In the genomic region with DNA sequence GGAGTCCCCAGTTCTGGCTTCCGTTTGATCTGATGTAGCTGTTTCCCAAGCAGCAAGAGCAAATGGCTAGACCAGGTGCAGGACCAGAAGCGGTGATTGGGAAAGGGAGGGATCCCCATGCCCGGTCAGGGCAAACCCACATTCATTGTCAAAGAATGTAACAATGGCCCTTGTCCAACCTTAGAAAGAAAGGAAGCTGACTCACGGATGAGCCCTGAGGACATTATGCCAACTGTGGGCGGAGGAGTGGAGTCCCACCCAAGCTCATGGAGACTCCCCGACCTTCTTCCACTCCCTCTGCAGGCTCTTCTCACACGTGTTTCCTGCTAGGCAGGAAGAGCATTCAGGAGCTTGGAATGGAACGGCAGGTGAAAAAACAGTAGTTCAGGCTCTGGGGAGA, we compare ENCODE assay signal across 13 mouse cellular contexts. TPM values are rescaled to one million over a fixed set of nuclear protein-coding genes. Genes with fewer than 3 reads are reported as not detected.
DNase-seq lines count a peak whose midpoint lies in the region; ATAC-seq and TF ChIP-seq lines count a peak whose summit lies in the region.
"Had no signal": no experiment of that assay in that cellular context is flagged by ENCODE, and none has a peak within 500 bp of the region (broad histone marks: within the 10 kb centered on the region; RNA-seq: fewer than 3 reads in every experiment).

No protein-coding gene starts in this region.

- H3ac ChIP-seq in C2C12 (ENCODE audit: control insufficient read depth, insufficient read length, low read depth), result peak overlapping the region; percentile 32

- ATAC-seq in megakaryocyte-erythroid progenitor cell, adult 5-6 weeks (replicated peaks; ENCODE audit: low FRiP score, low TSS enrichment, poor library complexity, severe bottlenecking), result no peak
- no peak for ATAC-seq in frontal cortex, adult (ENCODE audit: low TSS enrichment)

- no peaks in the 10 kb centered on the region for H3K79me3 ChIP-seq in C2C12 (ENCODE audit: low read depth)

- H3K4me3 ChIP-seq in C2C12 (ENCODE audit: insufficient read depth, poor library complexity, severe bottlenecking), result no peak overlapping the region
- H3K4me3 ChIP-seq: erythroblast, embryonic 14.5 days had no signal

- no peaks in the 10 kb centered on the region for H3K79me2 ChIP-seq in C2C12 (ENCODE audit: control insufficient read depth, insufficient read depth)

- no peak for TF ChIP-seq CTCF in C2C12 (IDR thresholded peaks at IDR 0.05; ENCODE audit: control insufficient read depth, insufficient read depth, insufficient read length)

- peaks cover 16% of the 10 kb centered on the region for H3K36me3 ChIP-seq in C2C12 (ENCODE audit: control insufficient read depth, insufficient read depth)

- DNase-seq in 3134 (ENCODE audit: extremely low read depth, insufficient read length, low spot score) (peak; percentile 76), MN1 (ENCODE audit: low spot score) (no peak)
- DNase-seq in fibroblast of lung, adult 2 months (ENCODE audit: low read depth), result peak; percentile 60
- DNase-seq in kidney, postnatal 14 days, result peak; percentile 67
- DNase-seq in thymus, postnatal 25 days, result no peak
- DNase-seq: liver, postnatal 0 days had no signal

- no peaks in the 10 kb centered on the region for H3K27me3 ChIP-seq in C2C12 (ENCODE audit: control insufficient read depth, insufficient read depth, insufficient read length)

TF ChIP-seq in C2C12, 6 proteins besides CTCF, POLR2A, EP300 and RAD21:
- no peak for TF ChIP-seq FOSL1 (IDR thresholded peaks at IDR 0.05; ENCODE audit: insufficient read depth, low read length, poor library complexity, severe bottlenecking)
- TF ChIP-seq USF1 (IDR thresholded peaks at IDR 0.05; ENCODE audit: low read depth), result peak; percentile 57
- TF ChIP-seq CEBPB (IDR thresholded peaks at IDR 0.05; ENCODE audit: low read depth), result no peak
- TF ChIP-seq MAX (IDR thresholded peaks at IDR 0.05), result peak; percentile 98
- TF ChIP-seq MYOG (IDR thresholded peaks at IDR 0.05; ENCODE audit: control insufficient read depth, extremely low read depth, insufficient read length), result no peak
- TF ChIP-seq MYOD1 (IDR thresholded peaks at IDR 0.05; ENCODE audit: control insufficient read depth, insufficient read length, low read depth), result peak; percentile 62

RNA-seq across cellular contexts. Expression of a gene that starts 16.1 kb away (rescaled TPM):
- polyA plus RNA-seq in C2C12 (2012; fragmentation: generic; extraction: Trizol), result 74.3 TPM
- total RNA-seq in megakaryocyte-erythroid progenitor cell, adult 5-6 weeks (2014; fragmentation: Nextera tagmentation), result 76.4 and 89.3 TPM in 2 replicates
- 16.3 and 36.6 TPM in 2 replicates for total RNA-seq in megakaryocyte-erythroid progenitor cell, adult 5-6 weeks (2017)

RNA-seq across cellular contexts. Expression of a gene that starts 27.5 kb away (rescaled TPM):
- polyA plus RNA-seq in C2C12 (2012; fragmentation: generic; extraction: Trizol), result 21.2 TPM
- total RNA-seq in megakaryocyte-erythroid progenitor cell, adult 5-6 weeks (2014; fragmentation: Nextera tagmentation), result 2.4 TPM in 2 replicates
- total RNA-seq in megakaryocyte-erythroid progenitor cell, adult 5-6 weeks (2017), result 2.9 TPM in 1 of 2 replicates, not detected in the other

RNA-seq across cellular contexts. Expression of a gene that starts 39.9 kb away (rescaled TPM):
- not detected for polyA plus RNA-seq in C2C12 (2012; fragmentation: generic; extraction: Trizol)
- not detected in 2 replicates for total RNA-seq in megakaryocyte-erythroid progenitor cell, adult 5-6 weeks (2014; fragmentation: Nextera tagmentation)
- not detected in 2 replicates for total RNA-seq in megakaryocyte-erythroid progenitor cell, adult 5-6 weeks (2017)
- total RNA-seq: left cerebral cortex, postnatal 25 days had no signal
- polyA plus RNA-seq: erythroblast, embryonic 14.5 days; liver, postnatal 0 days; neural tube, embryonic 11.5 days; spleen, adult 2 months had no signal

RNA-seq across cellular contexts. Expression of a gene that starts 48.8 kb away (rescaled TPM):
- polyA plus RNA-seq in C2C12 (2012; fragmentation: generic; extraction: Trizol), result not detected
- total RNA-seq in megakaryocyte-erythroid progenitor cell, adult 5-6 weeks (2014; fragmentation: Nextera tagmentation), result not detected in 2 replicates
- total RNA-seq in megakaryocyte-erythroid progenitor cell, adult 5-6 weeks (2017), result not detected in 2 replicates
- polyA plus RNA-seq: erythroblast, embryonic 14.5 days had no signal

RNA-seq across cellular contexts. Expression of a gene that starts 52.6 kb away (rescaled TPM):
- polyA plus RNA-seq in C2C12 (2012; fragmentation: generic; extraction: Trizol), result 29.7 TPM
- total RNA-seq in megakaryocyte-erythroid progenitor cell, adult 5-6 weeks (2014; fragmentation: Nextera tagmentation), result not detected in 2 replicates
- not detected in 2 replicates for total RNA-seq in megakaryocyte-erythroid progenitor cell, adult 5-6 weeks (2017)
- polyA plus RNA-seq: erythroblast, embryonic 14.5 days had no signal

Comparison
In these comparisons a context has a peak if more than half of its experiments do, and no peak if none do; other contexts are left out.
1. DNase-seq: peak in 3134 (single experiment), fibroblast of lung, adult 2 months (single experiment) and kidney, postnatal 14 days (single experiment); none in MN1 (single experiment) and thymus, postnatal 25 days (single experiment).